Mouse (Mus musculus) kidney, embryonic 14.5 days (tissue): Measurements from ENCODE around the gene Vmn1r100. TPM values are rescaled to one million over a fixed set of nuclear protein-coding genes. Genes with fewer than 3 reads are reported as not detected.
"Not testable (repeated sequence)": the region's sequence is repeated elsewhere in the genome, so short reads cannot be mapped to it uniquely, and the experiment has no call there.

ENCODE experiments used
- ATAC-seq: fragments of 200-750 bp; cut with Nextera tagmentation; 2 replicates; pipeline ENCODE4 v1.8.0; 2017; ENCODE audit warnings: moderate number of reproducible peaks, mild to moderate bottlenecking, moderate TSS enrichment, moderate library complexity; ENCODE audit not compliant: low FRiP score, low TSS enrichment
- H3K27ac ChIP-seq: fragments of 300-500 bp; sonication (generic); 2 replicates; pipeline ENCODE4 v1.5.1; 2014; ENCODE audit warnings: low read depth, mild to moderate bottlenecking, low read length, moderate library complexity, mixed read lengths
- H3K27me3 ChIP-seq: fragments of 300-500 bp; sonication (generic); 2 replicates; pipeline ENCODE4 v1.6.1; 2014; ENCODE audit warnings: mild to moderate bottlenecking, low read length; ENCODE audit not compliant: control insufficient read depth, insufficient read depth
- H3K36me3 ChIP-seq: fragments of 300-500 bp; sonication (generic); 2 replicates; pipeline ENCODE4 v1.6.1; 2014; ENCODE audit warnings: low read length, mixed read lengths; ENCODE audit not compliant: control insufficient read depth, insufficient read depth
- H3K4me1 ChIP-seq: fragments of 300-500 bp; sonication (generic); 2 replicates; pipeline ENCODE4 v1.6.1; 2014; ENCODE audit warnings: low read length, mixed read lengths; ENCODE audit not compliant: control insufficient read depth, insufficient read depth
- H3K4me2 ChIP-seq: fragments of 300-500 bp; sonication (generic); replicated peaks from 2 replicates; pipeline ENCODE4 v1.6.1; 2014; ENCODE audit warnings: low read depth, mild to moderate bottlenecking, low read length
- H3K4me3 ChIP-seq: fragments of 300-500 bp; sonication (generic); 2 replicates; pipeline ENCODE4 v1.5.1; 2014; ENCODE audit warnings: mild to moderate bottlenecking, low read length
- H3K9ac ChIP-seq: fragments of 300-500 bp; sonication (generic); 2 replicates; pipeline ENCODE4 v1.6.1; 2014; ENCODE audit warnings: low read depth, mild to moderate bottlenecking, low read length, moderate library complexity
- H3K9me3 ChIP-seq: fragments of 300-500 bp; sonication (generic); 2 replicates; pipeline ENCODE4 v1.6.1; 2016; ENCODE audit warnings: low read length; ENCODE audit not compliant: control insufficient read depth
- WGBS: fragments of 180-500 bp; shearing (Covaris S2); extraction: QIAGEN DNeasy Blood & Tissue Kit; methylation state at CpG from one replicate; pipeline ENCODE4 v1.1.7; 2014; 5-methylcytosine and 5-hydroxymethylcytosine counted together
- polyA plus RNA-seq: library from polyadenylated mRNA; unstranded; fragments of >200 nt; fragmentation: Nextera tagmentation; extraction: Ambion mirVana; gene quantifications from 2 replicates; pipeline ENCODE4 v1.2.1, GENCODE M21; 2014

Vmn1r100 gene
- not detected in 2 replicates for polyA plus RNA-seq

GRCm38 (mm10) chr7:20417642-20418041 lies at the start of gene Vmn1r100:
Gene Vmn1r100, plus strand, starts transcription at chr7:20417942.
- not testable (repeated sequence) for H3K9ac ChIP-seq, H3K4me1 ChIP-seq, H3K4me3 ChIP-seq, H3K4me2 ChIP-seq, H3K27me3 ChIP-seq, ATAC-seq, H3K9me3 ChIP-seq, H3K36me3 ChIP-seq, H3K27ac ChIP-seq
- WGBS, result no CpG with 5 or more reads among the region's 3 CpGs

GRCm38 (mm10) chr7:20375310-20375709 lies 42.4 kb upstream of the Vmn1r100 start, which contains the start of gene Gm5728:
Gene Gm5728, minus strand, starts transcription at chr7:20375410.
- H3K4me2 ChIP-seq, H3K27me3 ChIP-seq, ATAC-seq, H3K36me3 ChIP-seq, H3K4me3 ChIP-seq, H3K9me3 ChIP-seq, H3K9ac ChIP-seq, H3K4me1 ChIP-seq, H3K27ac ChIP-seq: not testable (repeated sequence)
- WGBS, result no CpG with 5 or more reads among the region's 1 CpGs

- WGBS, result no CpG with 5 or more reads among the region's 2 CpGs
- not testable (repeated sequence) for H3K4me1 ChIP-seq, H3K27ac ChIP-seq, H3K36me3 ChIP-seq, H3K9ac ChIP-seq, H3K4me2 ChIP-seq, H3K27me3 ChIP-seq, H3K4me3 ChIP-seq, H3K9me3 ChIP-seq, ATAC-seq
Measured at GRCm38 (mm10) chr7:20442493-20442892, 24.8 kb downstream of the Vmn1r100 start, which contains the start of gene Vmn1r101. Gene Vmn1r101, minus strand, starts transcription at chr7:20442593.

Other genes with a start within 250 kb of the Vmn1r100 start
- gene Vmn1r94, start 249.6 kb upstream of the Vmn1r100 start, polyA plus RNA-seq, result not detected in 2 replicates
- not detected in 2 replicates for gene Vmn1r95, start 224.2 kb upstream of the Vmn1r100 start, polyA plus RNA-seq
- not detected in 2 replicates for gene Gm6164, start 212.3 kb upstream of the Vmn1r100 start, polyA plus RNA-seq
- not detected in 2 replicates for gene Gm4498, start 184.1 kb upstream of the Vmn1r100 start, polyA plus RNA-seq
- not detected in 2 replicates for gene Gm5890, start 155.1 kb upstream of the Vmn1r100 start, polyA plus RNA-seq
- gene Gm4133, start 83.9 kb upstream of the Vmn1r100 start, polyA plus RNA-seq, result not detected in 2 replicates
- not detected in 2 replicates for gene Gm5728, start 42.5 kb upstream of the Vmn1r100 start, polyA plus RNA-seq
- not detected in 2 replicates for gene Vmn1r101, start 24.7 kb downstream of the Vmn1r100 start, polyA plus RNA-seq
- gene Gm10670, start 57.0 kb downstream of the Vmn1r100 start, polyA plus RNA-seq, result not detected in 2 replicates
- gene Vmn1r103, start 92.6 kb downstream of the Vmn1r100 start, polyA plus RNA-seq, result not detected in 2 replicates
- gene Vmn1r104, start 115.9 kb downstream of the Vmn1r100 start, polyA plus RNA-seq, result not detected in 2 replicates
- gene Gm5726, start 127.8 kb downstream of the Vmn1r100 start, polyA plus RNA-seq, result not detected in 2 replicates
- gene Gm4141, start 158.3 kb downstream of the Vmn1r100 start, polyA plus RNA-seq, result not detected in 2 replicates
- gene Gm4513, start 181.1 kb downstream of the Vmn1r100 start, polyA plus RNA-seq, result not detected in 2 replicates